Mouse (Mus musculus) embryo, embryonic 10 days (tissue): ENCODE results near the gene Kcp.

ENCODE experiments used
- DNase-seq: peaks from one replicate; pipeline ENCODE4 v3.0.0-alpha.2; 2015; ENCODE audit warnings: low spot score

Kcp gene

DNA sequence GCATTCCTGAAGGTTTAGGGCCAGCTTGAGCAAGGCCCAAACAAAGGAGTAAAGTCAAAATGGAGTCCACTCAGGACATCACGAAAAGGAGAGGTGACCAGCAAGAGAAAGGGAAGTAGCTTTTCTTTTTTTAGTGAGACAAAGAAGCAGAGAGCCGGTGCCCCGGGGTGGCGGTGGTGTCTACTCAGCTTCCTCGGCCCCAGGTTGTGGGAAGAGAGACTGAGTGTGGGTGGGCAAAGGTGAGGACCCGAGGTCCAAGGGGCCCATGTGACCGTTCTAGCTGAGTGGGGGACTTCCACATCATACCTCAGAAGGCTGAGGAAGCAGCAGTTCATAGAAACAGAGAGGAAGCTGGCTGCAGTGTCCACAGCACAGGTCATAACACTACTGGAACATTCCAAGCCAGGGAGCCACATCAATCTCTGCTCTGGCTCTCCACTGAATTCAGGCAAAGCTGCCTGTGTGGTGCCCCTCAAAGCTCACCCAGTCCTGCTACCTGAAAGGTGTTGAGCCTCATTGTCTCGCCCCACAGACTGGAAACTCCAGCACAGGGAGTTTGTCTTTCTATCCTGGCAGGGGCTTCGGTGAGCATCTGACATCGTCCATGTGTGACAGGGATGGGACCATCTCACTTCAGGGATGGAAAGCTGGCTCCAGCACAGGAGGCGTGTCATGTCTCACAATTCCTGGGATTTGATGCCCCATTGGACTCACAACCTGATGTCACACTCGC lies 15.7 kb upstream of the Kcp start:
- no peak for DNase-seq

GRCm38 (mm10) chr6:29522626-29523300 lies 15.0 kb upstream of the Kcp start:
- no peak for DNase-seq

- peak; percentile 84 for DNase-seq
Observed at GRCm38 (mm10) chr6:29517139-29517538, 9.4 kb upstream of the Kcp start.

DNA sequence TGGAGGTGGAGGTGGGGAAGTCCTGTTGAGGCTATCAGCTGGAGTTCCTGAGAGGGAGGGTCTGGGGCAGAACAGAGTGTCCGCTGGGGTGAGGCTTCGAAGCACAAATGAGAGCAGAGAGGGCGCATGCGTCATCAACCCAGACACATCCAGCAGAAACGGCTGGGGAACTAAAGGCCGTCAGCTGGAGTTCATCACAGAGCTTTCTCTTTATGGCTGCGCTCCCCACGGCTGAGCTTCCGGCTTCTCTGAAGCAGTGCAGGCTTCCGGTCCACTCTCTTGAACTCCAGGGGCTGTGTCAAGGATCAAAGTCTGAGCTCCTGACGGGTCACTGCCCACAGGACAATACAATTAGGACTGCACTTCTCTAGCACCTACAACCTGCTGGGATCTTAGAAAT lies 5.5 kb upstream of the Kcp start:
- peak; percentile 93 for DNase-seq

DNA sequence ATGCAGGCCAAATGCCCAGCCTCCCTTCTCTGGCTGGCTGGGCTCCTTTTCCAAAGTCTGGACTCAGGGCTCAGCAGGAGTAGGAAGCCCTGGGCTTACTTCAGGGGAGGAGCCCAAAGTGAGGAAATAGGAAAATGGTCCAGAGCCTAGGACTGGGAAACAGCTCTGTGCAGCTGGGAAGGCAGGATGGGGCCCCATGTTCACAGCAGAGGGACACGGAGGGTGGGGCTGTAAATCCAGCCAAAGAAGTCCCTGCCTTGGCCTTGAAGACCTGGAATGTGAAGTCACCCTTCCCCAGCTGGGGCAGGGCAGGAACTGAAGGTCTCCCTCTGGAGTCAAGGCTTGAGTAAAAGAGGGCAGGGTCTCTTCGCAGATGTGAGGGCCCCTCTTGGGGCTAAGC lies 1.3 kb upstream of the Kcp start:
- DNase-seq = peak; percentile 14

DNA sequence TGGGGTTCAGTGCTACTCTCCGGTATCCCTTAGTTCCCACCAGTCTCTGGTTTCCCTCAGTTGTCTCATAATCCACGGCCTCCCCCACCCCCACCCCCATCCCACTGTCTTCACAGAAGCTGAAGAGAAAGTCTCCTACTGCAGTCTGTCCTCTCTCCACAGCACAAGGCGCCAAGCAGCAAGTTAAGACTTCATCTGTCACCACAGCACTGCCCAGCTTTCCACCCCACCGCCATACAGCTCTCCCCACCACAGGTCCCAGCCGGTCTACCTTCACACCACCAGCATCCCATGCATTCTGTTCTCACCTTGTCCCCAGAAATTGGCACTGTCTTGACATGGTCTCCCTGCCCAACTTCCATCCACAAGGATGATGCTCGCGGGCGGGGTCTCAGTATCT lies 918 bp downstream of the Kcp start:
- no peak for DNase-seq

DNA sequence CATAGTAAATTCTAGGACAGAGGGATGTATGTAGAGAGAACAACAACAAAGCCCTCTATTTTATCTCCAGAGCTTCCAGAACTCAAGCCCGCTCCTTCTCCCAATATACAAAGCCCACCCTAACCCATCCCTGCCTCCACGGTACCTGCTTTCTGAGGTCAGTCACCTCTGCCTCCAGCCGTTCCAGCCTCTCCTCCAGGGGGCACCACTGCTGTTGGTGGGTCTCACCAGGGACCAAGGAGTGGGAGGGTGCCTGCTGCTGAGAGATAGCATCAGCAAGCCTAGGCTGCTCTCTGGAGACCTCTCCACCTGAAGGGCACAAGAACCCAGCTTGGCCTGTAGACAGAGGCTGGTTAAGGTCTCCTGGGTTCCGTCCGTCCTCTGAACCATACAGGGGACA lies 2.3 kb downstream of the Kcp start:
- no peak for DNase-seq

DNA sequence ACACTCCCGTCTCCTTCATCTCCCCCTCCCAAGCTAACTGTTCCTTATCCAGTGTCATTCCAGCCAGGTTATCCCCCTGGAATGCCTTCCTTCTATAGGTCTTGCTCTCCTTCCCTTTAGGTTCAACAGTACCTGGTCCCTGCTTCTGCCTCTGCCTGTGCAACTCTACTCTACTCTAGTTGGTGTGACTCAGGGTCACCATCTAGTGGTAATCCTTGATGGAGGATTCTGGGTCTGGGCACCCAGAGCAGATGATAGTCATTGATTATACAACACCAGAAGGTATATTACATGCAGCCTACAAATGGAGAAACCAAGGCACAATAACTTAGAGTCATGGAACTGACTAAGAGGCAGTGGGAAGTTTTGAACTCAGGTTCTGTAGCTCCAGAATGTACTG lies 6.2 kb downstream of the Kcp start:
- no peak for DNase-seq

DNA sequence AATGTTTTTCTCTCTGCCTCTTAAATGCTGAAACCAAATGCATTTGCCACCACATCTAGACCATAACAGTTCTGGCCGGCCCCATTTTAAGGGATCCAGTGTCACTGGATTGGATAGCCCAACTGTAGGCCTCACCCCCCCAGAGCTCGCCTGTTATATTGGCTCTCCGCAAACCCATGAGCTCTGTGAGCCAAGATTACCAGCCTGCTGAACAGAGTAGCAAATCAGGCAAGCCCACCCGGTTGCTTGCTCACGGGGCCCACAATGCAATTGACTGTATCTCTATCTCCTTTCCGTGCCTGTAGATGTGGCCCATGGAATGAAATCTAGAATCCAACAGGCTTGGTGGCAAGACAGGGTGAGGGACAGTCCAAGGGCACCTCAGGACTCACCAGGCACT lies 6.9 kb downstream of the Kcp start:
- DNase-seq = no peak

GRCm38 (mm10) chr6:29500177-29500576 lies 7.6 kb downstream of the Kcp start:
- DNase-seq = no peak

DNA sequence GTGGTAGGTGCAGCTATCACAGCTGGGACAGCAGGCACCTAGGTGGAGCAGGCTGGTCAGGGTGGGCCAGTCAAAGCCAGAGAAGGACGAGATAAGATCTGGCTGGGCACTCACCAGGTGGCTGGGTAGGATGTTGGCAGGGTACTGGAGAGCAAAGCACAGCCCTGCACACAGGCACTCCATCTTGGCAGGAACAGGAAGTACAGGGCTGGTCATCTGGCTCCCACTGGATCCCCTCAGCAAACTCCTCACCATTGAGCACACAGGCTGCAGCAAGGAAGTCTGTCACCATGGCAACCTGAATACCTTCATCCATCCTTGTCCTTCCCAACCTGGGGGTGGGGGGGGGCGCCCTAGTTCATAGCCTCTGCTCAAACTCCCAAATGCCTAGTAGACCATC lies 10.0 kb downstream of the Kcp start:
- DNase-seq = no peak

DNA sequence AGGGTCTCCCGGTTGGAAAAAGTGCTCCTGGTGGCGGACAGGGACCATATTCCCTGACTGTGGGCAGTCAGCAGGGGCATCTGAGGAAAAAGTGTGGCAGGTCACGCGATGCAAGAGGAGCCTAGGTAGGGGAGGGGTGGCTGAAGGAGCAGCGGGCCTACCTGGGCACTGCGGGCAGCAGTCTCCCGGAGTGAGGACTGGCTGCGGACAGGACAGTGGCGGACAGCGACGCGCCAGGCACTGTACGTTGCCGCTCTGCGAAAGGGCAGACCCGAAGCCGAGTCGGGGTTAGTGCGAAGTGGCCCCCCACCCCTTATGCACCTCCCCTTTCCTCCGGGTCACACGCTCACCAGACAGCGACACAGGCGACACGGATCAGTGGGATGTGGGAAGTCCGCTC lies 11.5 kb downstream of the Kcp start:
- no peak for DNase-seq

GRCm38 (mm10) chr6:29494101-29494500 lies 13.7 kb downstream of the Kcp start:
- no peak for DNase-seq

DNA sequence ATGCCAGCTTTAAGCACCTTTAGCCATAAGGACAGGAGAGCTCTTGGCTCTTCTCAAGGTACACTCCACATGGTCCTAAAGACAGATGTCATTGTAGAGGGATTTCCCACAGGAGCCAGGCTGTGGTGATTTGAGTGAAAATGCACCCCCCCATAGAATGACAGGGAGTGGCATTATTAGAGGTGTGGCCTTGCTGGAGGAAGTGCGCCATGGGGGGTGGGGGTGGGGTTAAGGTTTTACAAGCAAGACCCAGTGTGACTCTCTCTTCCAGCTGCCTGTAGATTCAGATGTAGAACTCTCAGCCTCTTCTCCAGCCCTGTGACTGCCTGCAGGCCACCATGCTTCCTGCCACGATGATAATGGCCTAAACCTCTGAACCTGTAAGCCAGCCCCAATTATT lies 21.8 kb downstream of the Kcp start:
- no peak for DNase-seq

DNA sequence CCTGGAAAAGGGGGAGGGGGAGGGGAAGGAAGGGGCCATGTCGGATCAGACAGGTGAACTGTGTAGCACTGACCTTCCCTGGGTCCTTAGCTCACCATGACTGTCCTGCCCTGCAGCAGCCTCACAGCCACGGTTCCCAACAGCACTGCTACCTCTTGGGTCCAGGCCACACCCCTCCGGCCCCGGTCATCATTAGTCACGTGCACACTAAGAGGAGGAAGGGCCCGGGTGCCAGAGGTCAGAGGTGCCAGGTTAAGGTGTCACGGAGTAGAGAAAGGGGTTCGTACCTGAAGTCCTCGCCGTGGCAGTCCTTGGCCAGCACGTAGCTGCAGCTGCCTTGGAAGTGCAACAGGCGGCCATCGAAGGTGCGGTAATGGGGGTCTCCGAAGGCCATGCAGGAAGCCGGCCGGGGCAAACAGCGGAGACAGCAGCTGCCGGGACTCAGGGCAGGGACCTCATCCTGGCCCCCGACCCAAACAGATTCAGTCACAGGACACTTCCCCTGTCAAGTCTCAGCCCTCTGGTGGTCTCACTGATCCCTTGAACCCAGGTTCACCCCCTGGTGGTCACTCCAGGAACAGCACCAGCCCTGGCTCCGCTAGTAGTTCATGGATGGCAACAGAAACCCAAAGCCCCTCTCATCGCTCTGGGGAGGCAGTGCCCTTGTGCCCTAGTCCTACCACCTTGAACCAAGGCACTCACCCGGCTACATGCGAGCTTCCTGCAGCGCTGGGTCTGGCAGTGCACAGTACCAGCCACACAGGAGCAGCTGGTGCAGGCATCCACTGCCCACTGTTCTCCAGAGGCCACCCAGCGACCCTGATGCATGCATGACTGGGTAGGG lies 22.8 kb downstream of the Kcp start:
- peak; percentile 93 for DNase-seq

DNA sequence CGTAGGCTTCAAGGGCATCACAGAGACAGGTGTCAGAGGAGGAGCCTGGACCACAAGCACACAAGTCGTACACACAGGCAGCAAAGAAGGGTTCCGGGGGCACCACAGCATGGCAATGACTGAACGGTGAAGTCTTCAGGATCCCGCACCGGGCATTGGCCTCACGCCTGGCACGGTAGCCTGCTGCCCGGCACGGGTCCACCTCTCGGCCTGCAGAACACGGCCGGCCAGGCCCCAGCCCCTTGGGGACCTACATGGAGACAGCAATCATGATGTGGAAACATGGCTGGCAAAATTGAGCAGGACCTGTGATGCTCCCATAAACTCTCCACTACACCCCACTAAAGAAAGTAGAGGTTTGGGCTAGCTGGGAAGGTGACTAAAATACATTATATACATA lies 25.1 kb downstream of the Kcp start:
- DNase-seq = no peak

GRCm38 (mm10) chr6:29474736-29475135 lies 33.0 kb downstream of the Kcp start:
- DNase-seq = no peak

DNA sequence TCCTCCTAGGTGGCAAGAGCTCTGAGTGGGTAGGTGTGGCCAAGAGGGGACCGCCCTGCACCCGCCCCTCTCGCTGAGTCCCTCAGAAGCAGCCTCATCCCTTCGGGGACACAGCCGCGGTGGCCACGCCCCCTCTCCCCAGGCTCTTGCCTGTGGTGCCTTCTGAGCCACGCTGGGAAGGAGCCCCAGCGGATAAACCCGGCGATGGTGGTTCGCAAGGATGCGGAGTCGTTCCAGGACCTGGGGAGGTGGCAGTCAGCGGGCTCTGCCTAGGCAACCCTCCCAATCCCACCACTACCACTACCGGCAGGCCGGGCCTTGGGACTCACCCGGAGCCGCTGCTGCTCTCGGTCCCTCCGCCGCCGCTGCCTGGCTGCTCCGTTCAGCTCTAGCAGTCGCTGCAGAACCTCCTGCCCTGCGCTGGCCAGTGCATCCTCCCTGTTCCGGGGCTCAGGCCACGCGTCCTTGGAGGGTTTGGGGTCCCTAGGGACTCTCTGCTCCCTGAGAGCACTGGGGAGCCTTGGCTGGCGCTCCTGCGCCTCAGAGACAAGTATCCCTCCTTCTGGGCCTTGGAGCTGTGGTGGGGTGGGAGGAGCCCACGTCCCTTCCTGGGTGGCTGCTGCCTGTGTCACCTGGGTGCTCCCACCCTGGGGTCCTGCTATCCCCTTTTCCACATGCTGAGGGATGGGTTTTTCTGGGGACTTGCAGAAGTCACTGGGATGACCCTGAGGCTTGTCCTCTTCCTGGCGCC lies 33.6 kb downstream of the Kcp start:
- peak; percentile 91 for DNase-seq

- no peak for DNase-seq
Observed at GRCm38 (mm10) chr6:29471137-29471536, 36.6 kb downstream of the Kcp start, which contains the start of gene Atp6v1fnb. Gene Atp6v1fnb (plus strand): TSS chr6:29471437.

DNA sequence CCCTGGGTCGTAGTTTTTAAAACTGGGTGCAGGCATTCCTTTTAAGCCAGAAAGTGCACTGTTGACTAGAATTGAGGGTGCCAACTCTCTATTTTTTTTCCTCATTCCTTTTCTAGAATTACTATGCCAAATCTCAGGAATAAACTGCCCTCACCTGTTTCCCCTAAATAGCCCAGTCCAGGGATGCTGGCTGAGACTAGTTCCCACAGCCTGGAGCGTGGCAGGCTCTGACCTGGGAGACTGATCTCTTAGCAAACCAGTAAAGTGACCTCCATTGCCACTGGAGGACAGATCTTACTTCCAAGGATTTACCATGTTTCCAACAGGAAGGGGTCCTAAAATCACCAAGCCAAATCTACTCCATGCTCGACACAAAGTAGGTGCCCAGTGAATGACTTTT lies 38.9 kb downstream of the Kcp start:
- no peak for DNase-seq

- DNase-seq = peak; percentile 95
Observed at GRCm38 (mm10) chr6:29467583-29468354, 40.0 kb downstream of the Kcp start, which contains the start of gene Atp6v1f. Gene Atp6v1f (plus strand): TSS chr6:29467718.
